Mouse (Mus musculus) bone marrow macrophage, adult 2 months (primary cell): ENCODE data around the gene Ctrc.

Experiments
- CTCF ChIP-seq: IDR thresholded peaks from 2 replicates; pipeline ENCODE4 v1.5.1; 2012; ENCODE audit warnings: low read depth, mild to moderate bottlenecking, low read length, moderate library complexity
- POLR2A ChIP-seq: IDR thresholded peaks from 2 replicates; pipeline ENCODE4 v1.6.1; 2012; ENCODE audit warnings: mild to moderate bottlenecking, low read depth, low read length, borderline replicate concordance

DNA sequence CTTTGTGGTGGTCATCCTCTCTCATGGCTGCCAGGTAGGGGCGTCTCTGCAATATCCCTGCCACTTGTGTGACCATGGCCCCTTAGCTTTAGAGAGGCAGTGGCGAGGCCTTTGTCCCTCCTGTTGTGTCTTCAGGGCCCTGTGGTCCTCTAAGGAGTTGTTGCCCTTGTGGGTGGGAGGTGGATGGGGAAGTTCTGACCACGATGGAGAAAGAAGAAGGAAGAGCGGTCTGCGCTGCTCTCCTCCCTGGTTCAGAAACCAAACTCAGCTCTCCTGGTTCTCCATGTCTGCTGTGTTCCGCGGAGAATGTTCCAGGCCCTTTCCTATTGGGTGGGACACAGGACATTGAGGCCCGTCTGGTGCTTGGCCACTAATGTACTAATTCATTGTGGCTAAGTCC lies 40.3 kb downstream of the Ctrc start:
- no peak for TF ChIP-seq POLR2A
- TF ChIP-seq CTCF, result no peak
